Mouse (Mus musculus) megakaryocyte, adult 5-6 weeks (primary cell): ENCODE measurements around the gene Zfp346. TPM values are rescaled to one million over a fixed set of nuclear protein-coding genes. Genes with fewer than 3 reads are reported as not detected.

ENCODE experiments used
- total RNA-seq, 2 experiments: library from RNA; stranded (forward) in 1 of 2; stranded (reverse) in 1 of 2; fragments of 153-499, 151-499 nt in 1 of 2; fragments of 221-1000, 200-1000 nt in 1 of 2; gene quantifications; 2 replicates each; pipeline versions ENCODE4 v1.2.3 to v1.2.4; 2015 to 2017

Gene Zfp346
- total RNA-seq, 2 experiments from 2014 or later, result 6.6 to 8.0 TPM

Other genes starting within 250 kb of the Zfp346 start
- 0.38 and 0.71 TPM in 2 replicates for gene Unc5a, start 155.9 kb upstream of the Zfp346 start, total RNA-seq (2015)
- gene Unc5a, start 155.9 kb upstream of the Zfp346 start, total RNA-seq (2017), result 0.24 and 1.8 TPM in 2 replicates
- gene Hk3, start 83.9 kb upstream of the Zfp346 start, total RNA-seq (2015), result 37.9 and 43.1 TPM in 2 replicates
- 99.2 and 109 TPM in 2 replicates for gene Hk3, start 83.9 kb upstream of the Zfp346 start, total RNA-seq (2017)
- 54.5 and 58.7 TPM in 2 replicates for gene Uimc1, start 5.0 kb upstream of the Zfp346 start, total RNA-seq (2015)
- 69.5 and 85.7 TPM in 2 replicates for gene Uimc1, start 5.0 kb upstream of the Zfp346 start, total RNA-seq (2017)
- not detected in 2 replicates for gene Gm17617, start 28.2 kb downstream of the Zfp346 start, total RNA-seq (2015)
- gene Gm17617, start 28.2 kb downstream of the Zfp346 start, total RNA-seq (2017), result not detected in 2 replicates
- gene Fgfr4, start 47.3 kb downstream of the Zfp346 start, total RNA-seq (2015), result not detected in 2 replicates
- gene Fgfr4, start 47.3 kb downstream of the Zfp346 start, total RNA-seq (2017), result not detected in 2 replicates
- 68.2 TPM in 2 replicates for gene Nsd1, start 104.5 kb downstream of the Zfp346 start, total RNA-seq (2015)
- gene Nsd1, start 104.5 kb downstream of the Zfp346 start, total RNA-seq (2017), result 71.6 and 83.6 TPM in 2 replicates
- gene Prelid1, start 215.2 kb downstream of the Zfp346 start, total RNA-seq (2015), result 455 and 498 TPM in 2 replicates
- 146 and 163 TPM in 2 replicates for gene Prelid1, start 215.2 kb downstream of the Zfp346 start, total RNA-seq (2017)
- gene Rab24, start 216.6 kb downstream of the Zfp346 start, total RNA-seq (2015), result 228 and 247 TPM in 2 replicates
- gene Rab24, start 216.6 kb downstream of the Zfp346 start, total RNA-seq (2017), result 47.0 and 54.4 TPM in 2 replicates
- 33.1 and 36.5 TPM in 2 replicates for gene Mxd3, start 224.5 kb downstream of the Zfp346 start, total RNA-seq (2015)
- 31.4 and 36.1 TPM in 2 replicates for gene Mxd3, start 224.5 kb downstream of the Zfp346 start, total RNA-seq (2017)